Mouse (Mus musculus) right cerebral cortex, postnatal 36 days (tissue): ENCODE results near the gene AC129217.1.
A peak's percentile ranks its signal among the peaks of the same experiment; 100 is the strongest.

Experiments
- DNase-seq, 2 experiments: peaks; one replicate each; pipeline ENCODE4 v3.0.0; 2022; ENCODE audit warnings: low spot score in 2 of 2, mixed read lengths in 1 of 2

The AC129217.1 gene

GRCm38 (mm10) chr19:8829660-8830059 lies at the start of gene AC129217.1:
Gene AC129217.1 (plus strand): TSS chr19:8829773.
- no peak for DNase-seq

- peak; percentile 94 to 96 for DNase-seq
Observed at GRCm38 (mm10) chr19:8786008-8786781, 43.4 kb upstream of the AC129217.1 start, which contains the start of gene Taf6l. Gene Taf6l (minus strand): TSS chr19:8786417.

GRCm38 (mm10) chr19:8788521-8788920 lies 41.1 kb upstream of the AC129217.1 start:
- no peak for DNase-seq

- DNase-seq: no peak
Observed at GRCm38 (mm10) chr19:8789171-8789570, 40.4 kb upstream of the AC129217.1 start.

GRCm38 (mm10) chr19:8790171-8790570 lies 39.4 kb upstream of the AC129217.1 start:
- no peak for DNase-seq

GRCm38 (mm10) chr19:8798264-8798946 lies 31.2 kb upstream of the AC129217.1 start, which contains the start of gene Polr2g:
Gene Polr2g (minus strand): TSS chr19:8798577.
- DNase-seq: peak; percentile 87 to 93

GRCm38 (mm10) chr19:8798947-8799315 lies 30.6 kb upstream of the AC129217.1 start:
- no peak for DNase-seq

GRCm38 (mm10) chr19:8802130-8802821 lies 27.3 kb upstream of the AC129217.1 start, which contains the start of gene Zbtb3:
Gene Zbtb3 (plus strand): TSS chr19:8802555.
- peak; percentile 95 to 98 for DNase-seq

GRCm38 (mm10) chr19:8803204-8803780 lies 26.3 kb upstream of the AC129217.1 start:
- DNase-seq: no peak

GRCm38 (mm10) chr19:8803879-8804660 lies 25.5 kb upstream of the AC129217.1 start:
- DNase-seq: no peak

GRCm38 (mm10) chr19:8806810-8807209 lies 22.8 kb upstream of the AC129217.1 start:
- DNase-seq: no peak

GRCm38 (mm10) chr19:8815812-8816211 lies 13.8 kb upstream of the AC129217.1 start:
- no peak for DNase-seq

- DNase-seq: no peak
Observed at GRCm38 (mm10) chr19:8817001-8817400, 12.6 kb upstream of the AC129217.1 start.

GRCm38 (mm10) chr19:8818301-8818798 lies 11.2 kb upstream of the AC129217.1 start:
- DNase-seq: no peak

GRCm38 (mm10) chr19:8818801-8819595 lies 10.6 kb upstream of the AC129217.1 start, which contains the start of gene Ttc9c:
Gene Ttc9c (minus strand): TSS chr19:8819333.
- DNase-seq: peak; percentile 98 to 99

- DNase-seq: peak; percentile 99
Observed at GRCm38 (mm10) chr19:8819596-8820423, 9.8 kb upstream of the AC129217.1 start, which contains the start of gene Hnrnpul2. Gene Hnrnpul2 (plus strand): TSS chr19:8820010.

GRCm38 (mm10) chr19:8820424-8820956 lies 9.1 kb upstream of the AC129217.1 start:
- DNase-seq: no peak

- DNase-seq: no peak
Observed at GRCm38 (mm10) chr19:8821146-8821545, 8.4 kb upstream of the AC129217.1 start.

- DNase-seq: no peak
Observed at GRCm38 (mm10) chr19:8822696-8823095, 6.9 kb upstream of the AC129217.1 start.
